Mouse (Mus musculus): ENCODE data around the gene Gamt. TPM values are rescaled to one million over a fixed set of nuclear protein-coding genes. Genes with fewer than 3 reads are reported as not detected.

The Gamt gene
- polyA plus RNA-seq, 1 experiment from 2014 or later = 18.4 TPM

DNA sequence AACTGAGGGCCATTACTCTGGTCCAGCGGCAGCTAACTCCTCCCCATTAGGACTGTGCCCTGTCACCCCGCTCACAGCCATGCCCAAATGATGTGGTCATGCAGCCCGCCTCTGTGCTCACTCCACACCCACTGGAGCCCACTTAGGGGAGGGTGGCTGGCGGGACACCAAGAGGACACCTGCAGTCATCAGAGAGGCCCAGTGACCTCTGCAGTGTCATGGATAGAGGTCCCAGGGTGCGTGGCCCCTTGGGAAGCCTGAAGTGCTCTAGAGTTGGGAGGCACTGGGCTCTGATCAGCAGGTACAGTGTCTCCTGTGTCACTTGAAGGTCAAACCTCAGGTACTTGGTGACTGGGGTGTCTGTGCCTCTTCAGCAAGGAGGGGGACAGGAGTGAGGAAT, 36.0 kb upstream of the Gamt start:
- peaks cover 22% of the 10 kb centered on the region for H3K36me3 ChIP-seq
- H3K4me3 ChIP-seq = no peak overlapping the region
- H3K27ac ChIP-seq = no peak overlapping the region
- peaks cover 60% of the 10 kb centered on the region for H3K4me1 ChIP-seq
- H3K9me3 ChIP-seq (replicated peaks) = no peaks in the 10 kb centered on the region
- DNase-seq (ENCODE audit: low spot score) = no peak
- WGBS = 85% methylated on average over 5 of the region's 5 CpGs
- H3K27me3 ChIP-seq (ENCODE audit: low read depth, poor library complexity, severe bottlenecking) = peaks cover 57% of the 10 kb centered on the region

DNA sequence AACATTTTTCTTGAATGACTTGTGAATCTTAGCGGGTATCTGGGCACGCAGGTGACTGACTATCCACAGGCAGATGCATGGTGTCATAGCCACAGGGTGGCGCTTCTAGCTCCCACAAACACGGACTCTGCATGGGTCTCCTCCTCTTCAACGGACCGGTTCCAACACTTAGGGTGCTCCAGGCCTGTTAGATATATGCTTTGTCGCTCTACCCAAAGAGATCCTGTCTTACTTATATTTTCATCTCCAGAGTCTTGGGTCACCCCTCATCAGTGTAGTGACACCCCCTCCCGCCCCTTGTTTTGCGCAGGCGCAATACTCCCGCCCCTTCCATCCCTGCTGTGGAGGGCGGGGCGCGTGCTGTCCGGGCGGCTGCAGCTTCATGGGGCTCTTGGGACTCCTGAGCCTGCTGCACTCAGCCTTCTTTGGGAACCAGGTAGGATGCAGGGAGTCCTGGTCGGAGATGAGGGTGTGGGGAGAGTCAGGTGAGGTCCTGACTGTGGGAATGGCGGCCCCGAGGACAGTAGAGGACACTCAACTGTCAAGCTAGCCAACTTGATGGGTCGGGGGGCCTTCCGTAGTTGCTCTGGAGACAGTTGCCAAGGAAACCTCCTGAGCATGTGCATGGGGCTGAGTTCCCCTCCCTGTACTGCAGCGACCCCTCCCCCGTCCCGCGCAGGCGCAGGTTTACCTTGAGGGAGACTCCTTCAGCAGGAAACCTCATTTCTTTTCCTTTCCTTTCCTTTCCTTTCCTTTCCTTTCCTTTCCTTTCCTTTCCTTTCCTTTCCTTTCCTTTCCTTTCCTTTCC, 35.0 kb upstream of the Gamt start, which contains the start of gene Apc2:
Apc2 (plus strand) TSS at position 360 of the 808 bp plus-strand sequence.
- Histone ChIP-seq H3K4me1 (peaks cover 58% of the 10 kb centered on the region), H3K9me3 (replicated peaks) (no peaks in the 10 kb centered on the region), H3K27ac (peak within 1 kb of the TSS; percentile 66; the same call in 1 of the 2 replicates), H3K27me3 (ENCODE audit: low read depth, poor library complexity, severe bottlenecking) (peaks cover 47% of the 10 kb centered on the region), H3K4me3 (peak within 1 kb of the TSS; percentile 50), H3K36me3 (peaks cover 22% of the 10 kb centered on the region)
- DNase-seq (ENCODE audit: low spot score) = peak; percentile 78
- 2% methylated on average over 26 of the region's 26 CpGs for WGBS

DNA sequence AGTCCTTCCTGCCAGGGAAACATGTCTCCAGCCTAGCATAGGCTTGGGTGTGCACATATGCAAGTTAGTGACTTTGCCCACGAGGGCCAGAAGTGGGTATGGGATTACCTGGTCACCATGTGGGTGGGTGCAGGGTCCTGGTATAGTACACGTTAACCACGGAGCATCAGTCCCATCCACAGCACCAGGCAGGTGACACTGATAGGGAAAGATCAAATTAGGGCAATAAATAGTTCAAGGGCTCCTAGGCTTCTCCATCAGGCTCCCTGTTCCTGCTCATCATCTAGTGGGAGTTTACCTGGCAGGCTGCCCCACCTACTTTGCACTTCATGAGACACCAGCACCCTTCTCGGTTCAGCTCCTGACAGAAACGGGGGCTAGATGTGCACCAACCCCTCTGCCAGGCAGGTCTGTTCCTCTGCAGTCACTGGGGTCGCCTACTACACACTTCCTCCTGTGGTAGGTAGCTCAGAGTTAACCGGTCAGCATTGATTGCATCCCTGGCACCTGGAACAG, 34.0 kb upstream of the Gamt start:
- H3K4me3 ChIP-seq = peak overlapping the region; percentile 83; the same call in 1 of the 2 replicates
- H3K36me3 ChIP-seq = peaks cover 22% of the 10 kb centered on the region
- WGBS = 41% methylated on average over 7 of the region's 7 CpGs
- no peak for DNase-seq (ENCODE audit: low spot score)
- H3K27me3 ChIP-seq (ENCODE audit: low read depth, poor library complexity, severe bottlenecking) = peaks cover 37% of the 10 kb centered on the region
- peaks cover 58% of the 10 kb centered on the region for H3K4me1 ChIP-seq
- H3K27ac ChIP-seq = no peak overlapping the region
- H3K9me3 ChIP-seq (replicated peaks) = no peaks in the 10 kb centered on the region

DNA sequence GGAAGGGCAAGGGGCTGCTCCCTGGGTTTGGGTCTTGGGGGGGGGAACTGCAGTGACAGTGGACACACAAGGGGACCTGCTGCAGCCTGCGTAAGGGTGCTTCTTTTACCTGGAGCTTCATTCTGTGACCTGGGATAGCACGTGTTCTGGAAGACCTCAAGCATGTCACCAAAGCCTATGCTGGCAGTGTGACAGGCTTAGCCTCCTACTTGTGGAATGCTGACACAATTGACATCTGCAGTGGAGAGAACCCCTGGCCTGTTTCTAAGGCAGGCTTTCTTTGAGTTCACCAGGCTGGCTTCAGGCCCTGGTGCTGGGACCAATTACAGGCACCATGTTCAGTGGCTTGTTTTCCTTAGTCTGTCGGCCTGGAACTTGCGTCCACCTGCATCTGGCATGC, 33.5 kb upstream of the Gamt start:
- Histone ChIP-seq H3K27ac (no peak overlapping the region), H3K4me3 (peak overlapping the region; percentile 83), H3K4me1 (peaks cover 55% of the 10 kb centered on the region), H3K27me3 (ENCODE audit: low read depth, poor library complexity, severe bottlenecking) (peaks cover 32% of the 10 kb centered on the region), H3K9me3 (replicated peaks) (no peaks in the 10 kb centered on the region), H3K36me3 (peaks cover 24% of the 10 kb centered on the region)
- DNase-seq (ENCODE audit: low spot score) = no peak
- WGBS = 77% methylated on average over 4 of the region's 4 CpGs

DNA sequence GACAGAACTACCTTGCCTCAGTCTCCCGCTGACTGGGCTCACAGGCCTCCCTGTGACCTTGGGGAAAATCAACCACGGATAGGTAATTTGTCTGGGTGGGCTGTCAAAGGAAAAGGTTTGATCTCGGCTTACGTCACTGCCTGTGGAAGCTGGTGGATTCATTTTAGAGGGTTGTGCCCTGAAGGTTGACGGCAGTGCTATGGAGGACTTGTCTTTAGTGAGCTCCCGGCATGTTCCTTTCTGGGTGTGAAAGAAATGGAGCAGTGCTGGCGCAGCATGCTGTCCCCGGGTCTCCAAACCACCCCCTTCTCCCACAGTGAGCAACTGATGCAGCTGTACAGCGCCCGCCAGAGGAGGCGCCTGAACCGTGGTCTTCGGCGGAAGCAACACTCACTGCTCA, 32.5 kb upstream of the Gamt start:
- peak overlapping the region; percentile 83 for H3K4me3 ChIP-seq
- 29% methylated on average over 14 of the region's 14 CpGs for WGBS
- H3K27ac ChIP-seq = peak overlapping the region; percentile 98
- peaks cover 34% of the 10 kb centered on the region for H3K36me3 ChIP-seq
- peaks cover 47% of the 10 kb centered on the region for H3K4me1 ChIP-seq
- H3K9me3 ChIP-seq (replicated peaks) = no peaks in the 10 kb centered on the region
- no peak for DNase-seq (ENCODE audit: low spot score)
- peaks cover 22% of the 10 kb centered on the region for H3K27me3 ChIP-seq (ENCODE audit: low read depth, poor library complexity, severe bottlenecking)

DNA sequence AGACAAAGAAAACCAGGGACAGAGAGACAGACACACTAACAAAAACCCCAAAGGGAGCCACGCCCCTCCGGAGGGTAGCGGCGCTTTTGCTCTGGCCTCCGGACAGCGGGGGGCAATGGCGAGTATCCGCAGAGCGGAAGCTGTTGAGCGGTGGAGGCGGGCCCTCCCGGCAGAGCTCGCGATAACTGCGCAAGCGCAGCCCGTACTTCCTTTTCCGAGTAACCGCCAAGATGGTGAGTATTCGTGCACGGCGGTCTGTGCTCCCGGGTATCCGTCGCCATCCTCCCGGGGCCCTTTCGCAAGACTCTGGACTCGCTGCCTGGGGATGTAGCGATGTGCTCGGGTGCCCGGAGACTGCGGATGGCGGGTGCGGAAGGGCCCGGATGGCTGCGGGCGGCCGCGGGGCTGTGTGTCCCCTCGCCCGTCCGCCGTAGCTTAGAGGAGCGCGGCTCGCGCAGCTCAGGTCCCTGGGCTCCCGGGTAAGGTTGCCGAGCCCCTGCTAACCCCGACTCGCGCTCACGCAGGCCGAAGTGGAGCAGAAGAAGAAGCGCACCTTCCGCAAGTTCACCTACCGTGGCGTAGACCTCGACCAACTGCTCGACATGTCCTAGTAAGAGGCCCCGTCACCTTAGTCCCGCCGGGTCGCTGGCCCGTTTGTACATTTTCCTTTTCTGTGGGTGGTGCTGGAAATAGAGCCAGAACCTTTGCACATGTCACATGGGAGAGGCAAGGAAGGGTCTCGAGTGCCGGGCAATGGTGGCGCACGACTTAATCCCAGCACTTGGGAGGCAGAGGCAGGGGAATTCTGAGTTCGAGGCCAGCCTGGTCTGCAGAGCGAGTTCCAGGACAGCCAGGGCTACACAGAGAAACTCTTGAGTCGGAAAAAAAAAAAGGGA, 31.7 kb upstream of the Gamt start, which contains the start of gene Rps15:
Rps15 (plus strand) TSS at position 203 of the 896 bp plus-strand sequence.
- no peaks in the 10 kb centered on the region for H3K9me3 ChIP-seq (replicated peaks)
- peak within 1 kb of the TSS; percentile 98 for H3K27ac ChIP-seq
- H3K36me3 ChIP-seq = peaks cover 42% of the 10 kb centered on the region
- DNase-seq (ENCODE audit: low spot score) = peak; percentile 97
- under 1% methylated on average over 72 of the region's 72 CpGs for WGBS
- H3K27me3 ChIP-seq (ENCODE audit: low read depth, poor library complexity, severe bottlenecking) = peaks cover 14% of the 10 kb centered on the region
- peak within 1 kb of the TSS; percentile 83 for H3K4me3 ChIP-seq
- H3K4me1 ChIP-seq = peaks cover 47% of the 10 kb centered on the region

DNA sequence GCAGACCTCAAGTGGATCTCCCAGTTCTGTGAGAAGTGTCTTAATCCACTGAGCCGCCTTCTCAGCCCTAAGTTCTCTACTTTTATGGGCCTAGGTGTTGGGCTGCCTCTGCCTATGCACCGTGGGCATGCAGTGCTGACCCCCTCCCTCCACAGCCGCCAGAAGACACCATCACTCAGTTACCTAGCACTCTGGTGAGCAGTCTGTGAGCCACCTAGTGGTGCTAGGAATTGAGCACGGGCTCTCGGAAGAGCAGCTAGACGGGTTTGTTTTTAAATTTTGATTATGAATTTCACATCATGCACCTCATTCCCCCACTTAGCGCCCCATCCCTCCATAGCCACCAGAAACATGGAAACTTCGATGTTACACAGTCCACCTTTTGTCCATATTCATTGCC, 27.8 kb upstream of the Gamt start:
- Histone ChIP-seq H3K4me3 (no peak overlapping the region), H3K4me1 (peaks cover 19% of the 10 kb centered on the region), H3K27me3 (ENCODE audit: low read depth, poor library complexity, severe bottlenecking) (no peaks in the 10 kb centered on the region), H3K9me3 (replicated peaks) (no peaks in the 10 kb centered on the region), H3K27ac (no peak overlapping the region), H3K36me3 (peaks cover 65% of the 10 kb centered on the region)
- no peak for DNase-seq (ENCODE audit: low spot score)
- WGBS = 66% methylated on average over 8 of the region's 8 CpGs

DNA sequence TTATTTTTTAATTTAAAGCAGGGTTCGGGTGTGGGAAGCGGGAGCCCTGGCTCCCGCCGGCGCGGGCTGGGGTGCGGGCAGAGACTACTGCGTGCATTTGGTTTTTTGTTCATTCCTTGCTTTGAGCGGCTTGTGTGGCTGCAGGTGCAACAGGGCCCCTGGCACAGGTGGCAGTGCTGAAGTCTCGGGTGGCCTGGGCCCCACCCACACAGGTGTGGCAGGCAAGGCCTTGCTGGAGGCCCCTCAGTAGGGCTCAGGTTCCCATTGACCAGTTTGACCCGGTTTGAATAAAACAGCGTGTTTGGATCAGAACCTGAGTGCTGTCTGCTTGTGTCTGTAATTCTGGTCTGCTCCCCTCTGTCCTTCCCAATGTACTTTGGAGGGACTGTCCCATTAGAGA, 27.3 kb upstream of the Gamt start:
- H3K27me3 ChIP-seq (ENCODE audit: low read depth, poor library complexity, severe bottlenecking) = no peaks in the 10 kb centered on the region
- H3K9me3 ChIP-seq (replicated peaks) = no peaks in the 10 kb centered on the region
- 95% methylated on average over 12 of the region's 12 CpGs for WGBS
- peaks cover 14% of the 10 kb centered on the region; the same call in 1 of the 2 replicates for H3K4me1 ChIP-seq
- DNase-seq (ENCODE audit: low spot score) = no peak
- no peak overlapping the region for H3K4me3 ChIP-seq
- H3K27ac ChIP-seq = no peak overlapping the region
- peaks cover 65% of the 10 kb centered on the region for H3K36me3 ChIP-seq

DNA sequence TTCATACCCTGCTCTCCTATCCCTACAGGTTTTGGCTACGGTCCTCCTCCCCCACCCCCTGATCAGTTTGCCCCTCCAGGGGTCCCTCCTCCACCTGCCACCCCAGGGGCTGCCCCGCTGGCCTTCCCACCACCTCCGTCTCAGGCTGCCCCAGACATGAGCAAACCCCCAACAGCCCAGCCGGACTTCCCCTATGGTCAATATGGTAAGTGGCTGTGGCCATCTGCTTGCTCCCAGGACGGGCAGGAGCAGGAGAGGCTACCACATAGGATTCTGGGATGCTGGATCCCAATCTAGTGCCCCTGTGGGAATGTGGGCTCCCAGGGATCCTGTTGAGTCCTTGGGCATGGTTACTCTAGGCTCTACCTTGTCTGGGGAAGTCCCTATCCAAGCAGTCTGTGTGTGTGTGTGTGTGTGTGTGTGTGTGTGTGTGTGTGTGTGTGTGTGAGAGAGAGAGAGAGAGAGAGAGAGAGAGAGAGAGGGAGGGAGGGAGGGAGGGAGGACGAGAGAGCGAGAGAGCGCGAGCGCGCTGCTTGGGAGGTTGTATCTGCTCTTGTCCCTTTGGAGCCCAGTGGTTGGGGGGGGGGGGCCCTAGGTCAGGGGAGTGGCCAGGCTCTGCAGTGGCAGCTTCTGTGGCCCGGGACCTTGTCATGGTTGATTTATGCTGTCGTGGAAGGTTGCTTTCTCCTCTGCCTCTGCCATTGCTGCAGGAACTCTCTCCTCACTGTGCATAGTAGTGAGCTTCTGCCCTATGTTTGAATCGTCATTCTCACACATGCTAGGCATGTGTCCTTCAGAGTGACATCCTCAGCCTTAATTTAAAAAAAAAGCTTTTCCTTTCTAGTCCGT, 24.6 kb upstream of the Gamt start:
- H3K27me3 ChIP-seq (ENCODE audit: low read depth, poor library complexity, severe bottlenecking) = no peaks in the 10 kb centered on the region
- no peaks in the 10 kb centered on the region for H3K9me3 ChIP-seq (replicated peaks)
- no peak overlapping the region for H3K4me3 ChIP-seq
- peaks cover 91% of the 10 kb centered on the region for H3K36me3 ChIP-seq
- H3K4me1 ChIP-seq = peaks cover 14% of the 10 kb centered on the region; the same call in 1 of the 2 replicates
- DNase-seq (ENCODE audit: low spot score) = no peak
- 0 out of 2 replicates have a peak overlapping the region, but pooled peaks have one; percentile 14 for H3K27ac ChIP-seq
- 75% methylated on average over 9 of the region's 15 CpGs for WGBS

DNA sequence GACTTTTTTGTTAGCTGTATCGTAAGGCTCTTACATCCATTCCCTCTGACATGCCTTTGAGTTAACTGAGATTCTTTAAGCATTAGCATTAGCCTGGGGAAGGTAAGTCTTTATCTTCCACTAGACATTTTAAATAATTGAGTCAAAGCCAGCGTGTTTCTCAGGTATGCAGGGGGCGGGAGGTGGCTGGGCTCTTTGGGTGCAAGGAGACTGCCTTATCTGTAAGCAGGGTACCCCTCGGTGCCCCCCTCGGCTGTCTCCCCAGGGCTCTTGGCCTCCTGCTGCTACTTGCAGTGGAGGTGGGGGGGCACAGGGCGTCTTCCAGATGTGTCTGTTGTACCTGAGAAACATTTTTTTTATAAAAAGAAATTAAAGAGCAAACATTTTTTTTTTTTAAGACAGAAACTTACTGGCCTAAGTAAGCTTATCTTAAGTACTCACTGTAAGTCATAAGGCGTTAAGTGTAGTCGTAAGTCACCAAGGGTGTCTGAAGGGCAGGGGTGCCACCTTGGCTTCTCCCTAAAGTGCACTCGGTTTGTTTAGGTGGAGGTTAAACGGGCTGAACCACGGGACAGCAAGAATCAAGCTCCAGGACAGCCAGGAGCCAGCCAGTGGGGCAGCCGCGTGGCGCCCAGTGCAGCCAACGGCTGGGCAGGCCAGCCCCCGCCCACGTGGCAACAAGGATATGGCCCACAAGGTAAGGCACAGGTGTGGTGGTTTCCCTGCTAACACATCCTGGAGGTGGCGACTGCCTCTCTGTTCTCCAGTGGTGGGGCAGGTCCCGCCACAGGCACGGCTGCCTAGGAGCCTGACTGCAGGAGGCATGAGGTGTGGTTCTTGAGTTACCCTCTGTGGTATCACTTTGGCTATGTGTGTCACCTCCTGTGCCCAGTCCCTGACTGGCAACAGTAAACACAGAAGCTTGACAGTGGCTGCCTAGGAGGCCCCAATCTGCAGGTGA, 21.9 kb upstream of the Gamt start:
- no peaks in the 10 kb centered on the region for H3K27me3 ChIP-seq (ENCODE audit: low read depth, poor library complexity, severe bottlenecking)
- H3K4me3 ChIP-seq = no peak overlapping the region
- H3K9me3 ChIP-seq (replicated peaks) = no peaks in the 10 kb centered on the region
- WGBS = 91% methylated on average over 20 of the region's 20 CpGs
- peaks cover 99% of the 10 kb centered on the region for H3K36me3 ChIP-seq
- no peak for DNase-seq (ENCODE audit: low spot score)
- no peak overlapping the region for H3K27ac ChIP-seq
- peaks cover 14% of the 10 kb centered on the region; the same call in 1 of the 2 replicates for H3K4me1 ChIP-seq

DNA sequence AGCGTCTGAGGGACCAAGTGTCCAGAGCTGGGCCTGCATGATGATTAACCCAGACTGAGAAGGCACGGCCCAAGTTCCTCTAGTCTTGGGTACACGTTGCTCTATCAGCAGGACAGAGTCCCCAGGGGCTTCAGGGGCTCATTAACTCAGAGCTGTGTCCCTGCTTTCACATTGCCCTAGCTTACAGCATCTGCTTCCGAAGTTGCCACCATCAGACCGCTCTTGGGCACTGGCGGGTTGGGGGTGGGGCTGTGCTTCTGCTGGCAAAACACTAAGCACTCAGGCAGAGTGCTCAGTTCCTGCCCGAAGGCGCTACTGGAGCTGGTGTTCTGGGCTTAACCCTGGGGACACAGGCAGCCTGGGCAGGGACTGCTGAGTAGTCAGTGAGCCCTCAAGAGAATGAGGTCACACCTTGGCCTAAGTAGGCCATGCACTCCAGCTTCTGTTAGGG, 21.1 kb upstream of the Gamt start:
- H3K4me1 ChIP-seq = peaks cover 12% of the 10 kb centered on the region; the same call in 1 of the 2 replicates
- 87% methylated on average over 8 of the region's 8 CpGs for WGBS
- no peaks in the 10 kb centered on the region for H3K9me3 ChIP-seq (replicated peaks)
- no peak overlapping the region for H3K4me3 ChIP-seq
- 0 out of 2 replicates have a peak overlapping the region, but pooled peaks have one; percentile 15 for H3K27ac ChIP-seq
- no peak for DNase-seq (ENCODE audit: low spot score)
- peaks cover 99% of the 10 kb centered on the region for H3K36me3 ChIP-seq
- H3K27me3 ChIP-seq (ENCODE audit: low read depth, poor library complexity, severe bottlenecking) = no peaks in the 10 kb centered on the region

Data from limb, embryonic 10.5 days (tissue).